Mouse (Mus musculus) spleen, postnatal 14 days (tissue): Measurements from ENCODE around the gene Emg1.
"Not testable (repeated sequence)": the region's sequence is repeated elsewhere in the genome, so short reads cannot be mapped to it uniquely, and the experiment has no call there.

ENCODE experiments used
- DNase-seq, 2 experiments: peaks; one replicate each; pipeline ENCODE4 v3.0.0; 2021 to 2022; ENCODE audit warnings: low spot score in 2 of 2

Gene Emg1

GRCm38 (mm10) chr6:124708289-124708889 is 3.6 kb downstream of the Emg1 start:
- DNase-seq: no peak

- no peak for DNase-seq
Observed at GRCm38 (mm10) chr6:124706061-124706627, 5.8 kb downstream of the Emg1 start.

- no peak for DNase-seq
Observed at GRCm38 (mm10) chr6:124704417-124704816, 7.6 kb downstream of the Emg1 start.

GRCm38 (mm10) chr6:124703789-124704188 is 8.2 kb downstream of the Emg1 start:
- DNase-seq: no peak

GRCm38 (mm10) chr6:124702784-124703103 is 9.2 kb downstream of the Emg1 start:
- DNase-seq: peak; percentile 60 to 74

- no peak for DNase-seq
Observed at GRCm38 (mm10) chr6:124702102-124702783, 9.7 kb downstream of the Emg1 start.

- no peak for DNase-seq
Observed at GRCm38 (mm10) chr6:124701338-124701737, 10.6 kb downstream of the Emg1 start.

GRCm38 (mm10) chr6:124699962-124700610 is 11.9 kb downstream of the Emg1 start:
- no peak for DNase-seq

GRCm38 (mm10) chr6:124699366-124699765 is 12.6 kb downstream of the Emg1 start:
- no peak for DNase-seq

- DNase-seq: no peak
Observed at GRCm38 (mm10) chr6:124698751-124699150, 13.2 kb downstream of the Emg1 start.

- no peak for DNase-seq
Observed at GRCm38 (mm10) chr6:124696441-124697150, 15.4 kb downstream of the Emg1 start.

GRCm38 (mm10) chr6:124694166-124694955 is 17.6 kb downstream of the Emg1 start:
- no peak for DNase-seq

GRCm38 (mm10) chr6:124693243-124693981 is 18.6 kb downstream of the Emg1 start:
- DNase-seq: no peak

GRCm38 (mm10) chr6:124690517-124690916 is 21.5 kb downstream of the Emg1 start:
- DNase-seq: no peak

- no peak for DNase-seq
Observed at GRCm38 (mm10) chr6:124689011-124689410, 23.0 kb downstream of the Emg1 start.

GRCm38 (mm10) chr6:124688151-124688758 is 23.7 kb downstream of the Emg1 start:
- no peak for DNase-seq

- DNase-seq: not testable (repeated sequence)
Observed at GRCm38 (mm10) chr6:124686644-124687043, 25.3 kb downstream of the Emg1 start.

GRCm38 (mm10) chr6:124685606-124686386 is 26.2 kb downstream of the Emg1 start:
- DNase-seq: no peak
